Mouse (Mus musculus): ENCODE data around the gene Dbil5. TPM values are rescaled to one million over a fixed set of nuclear protein-coding genes. Genes with fewer than 3 reads are reported as not detected.

Dbil5 gene
- total and polyA plus RNA-seq, 2 experiments from 2014 or later = 0.54 TPM; not detected in 1

DNA sequence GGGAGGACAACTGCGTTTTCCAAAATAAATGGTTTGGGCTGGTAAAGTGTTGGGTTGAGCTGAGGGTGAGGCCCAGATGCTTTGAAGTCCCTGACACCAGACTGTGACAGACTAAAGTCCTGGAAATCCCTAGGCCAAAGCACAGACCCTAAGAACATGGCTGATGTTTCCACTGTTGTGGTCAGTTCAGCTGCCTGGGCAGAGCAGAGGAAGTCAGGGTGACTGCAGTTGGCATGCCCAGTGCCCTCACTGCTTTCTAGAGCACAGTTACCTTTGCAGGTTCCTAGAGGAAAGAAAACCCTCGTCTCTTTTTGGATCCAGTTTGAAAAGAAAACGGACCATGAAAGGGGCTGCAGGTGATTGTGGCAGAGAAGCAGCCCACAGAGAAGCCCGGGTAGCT, 40.0 kb downstream of the Dbil5 start:
- no peak for DNase-seq (ENCODE audit: low spot score)
- WGBS = 86% methylated on average over 4 of the region's 4 CpGs

DNA sequence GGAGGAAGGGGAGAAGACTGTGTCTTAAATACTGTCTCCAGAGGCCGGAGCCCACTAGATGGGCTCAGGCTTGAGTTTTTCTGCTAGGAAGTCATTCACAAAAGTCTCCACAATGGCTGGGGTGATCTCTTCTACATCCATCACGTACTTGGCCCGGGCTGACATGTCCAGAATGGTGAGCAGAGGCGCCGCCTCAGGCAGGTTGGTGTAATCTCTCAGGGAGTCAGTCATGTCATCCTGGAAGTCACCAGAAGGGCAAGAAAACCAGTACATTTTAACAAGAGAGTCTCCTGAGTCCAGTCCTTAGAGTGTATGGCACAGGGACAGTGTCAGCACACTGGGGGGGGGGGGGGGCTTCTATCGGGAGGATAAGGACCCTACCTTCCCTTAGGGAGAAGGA, 41.1 kb downstream of the Dbil5 start:
- ATAC-seq (no peak), DNase-seq (ENCODE audit: low spot score) (no peak)
- Histone ChIP-seq H3K4me2 (ENCODE audit: low read depth, low read length) (no peak overlapping the region), H3K27ac (no peak overlapping the region), H3K36me3 (ENCODE audit: insufficient read depth, low read length) (no peaks in the 10 kb centered on the region), H3K4me3 (ENCODE audit: low read length) (no peak overlapping the region), H3K27me3 (ENCODE audit: insufficient read depth, low read length) (no peaks in the 10 kb centered on the region), H3K4me1 (ENCODE audit: insufficient read depth, low read length) (peaks cover 10% of the 10 kb centered on the region), H3K9me3 (ENCODE audit: low read length) (no peaks in the 10 kb centered on the region), H3K9ac (replicated peaks; ENCODE audit: low read length) (no peak overlapping the region)
- WGBS = 65% methylated on average over 6 of the region's 6 CpGs
- TF ChIP-seq CTCF (IDR thresholded peaks at IDR 0.05; ENCODE audit: low read depth) = no peak; the same call in 1 of the 2 replicates

More for the DNA sequence above, 40.0 kb downstream of the Dbil5 start:
- peaks cover 10% of the 10 kb centered on the region for H3K4me1 ChIP-seq (ENCODE audit: insufficient read depth, low read length)
- no peak overlapping the region for H3K9ac ChIP-seq (replicated peaks; ENCODE audit: low read length)
- H3K9me3 ChIP-seq (ENCODE audit: low read length) = no peaks in the 10 kb centered on the region
- no peaks in the 10 kb centered on the region for H3K27me3 ChIP-seq (ENCODE audit: insufficient read depth, low read length)
- H3K4me2 ChIP-seq (ENCODE audit: low read depth, low read length) = no peak overlapping the region
- no peaks in the 10 kb centered on the region for H3K36me3 ChIP-seq (ENCODE audit: insufficient read depth, low read length)
- ATAC-seq = no peak
- no peak for TF ChIP-seq CTCF (IDR thresholded peaks at IDR 0.05; ENCODE audit: low read depth)
- H3K27ac ChIP-seq = no peak overlapping the region
- H3K4me3 ChIP-seq (ENCODE audit: low read length) = no peak overlapping the region

DNA sequence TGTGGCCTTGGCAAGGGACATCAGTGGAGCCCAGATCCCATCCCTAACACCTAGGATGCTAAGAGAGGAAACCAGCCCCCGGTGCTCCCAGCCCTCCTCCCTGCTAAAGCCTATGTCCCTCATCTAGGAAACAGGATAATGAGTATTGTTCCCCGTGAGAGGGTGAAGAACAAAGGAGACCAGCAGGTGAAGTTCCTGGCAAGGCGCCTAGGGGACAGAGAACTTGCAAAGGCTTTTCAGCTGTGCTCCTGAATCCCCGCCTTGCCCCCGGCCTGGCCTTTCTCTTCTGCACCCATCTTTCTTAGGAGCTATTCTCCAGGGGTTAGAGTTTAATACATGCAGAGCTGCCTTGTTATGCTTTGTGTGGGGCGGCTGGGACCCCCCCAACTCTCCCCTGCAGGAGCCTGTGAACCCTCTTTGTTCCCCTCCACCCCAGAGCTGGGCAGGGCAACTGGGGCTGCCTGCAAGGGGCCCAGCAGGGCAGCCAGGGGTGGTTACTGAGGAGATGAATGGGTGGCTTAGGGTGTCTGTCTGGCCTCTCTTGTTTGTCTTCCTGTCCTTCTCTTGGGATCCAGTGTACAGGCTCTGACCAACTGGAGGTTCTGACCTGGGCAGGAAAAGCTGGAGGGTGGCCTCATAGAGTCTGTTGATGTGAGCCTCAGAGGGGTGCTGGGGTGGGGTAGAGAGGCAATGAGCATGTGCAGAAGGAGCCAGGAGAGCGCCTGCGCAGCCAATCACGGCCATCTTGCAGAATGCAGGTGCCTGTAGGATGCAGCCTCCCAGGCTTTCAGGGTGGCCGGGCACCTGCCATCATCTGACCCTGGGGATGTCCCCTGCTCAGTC, 43.0 kb downstream of the Dbil5 start:
- Histone ChIP-seq H3K27ac (peak overlapping the region; percentile 36; the same call in 1 of the 2 replicates), H3K4me2 (ENCODE audit: low read depth, low read length) (no peak overlapping the region), H3K4me3 (ENCODE audit: low read length) (no peak overlapping the region), H3K4me1 (ENCODE audit: insufficient read depth, low read length) (peaks cover 10% of the 10 kb centered on the region), H3K36me3 (ENCODE audit: insufficient read depth, low read length) (no peaks in the 10 kb centered on the region), H3K9me3 (ENCODE audit: low read length) (no peaks in the 10 kb centered on the region), H3K9ac (replicated peaks; ENCODE audit: low read length) (no peak overlapping the region; the same call in 1 of the 2 replicates), H3K27me3 (ENCODE audit: insufficient read depth, low read length) (no peaks in the 10 kb centered on the region)
- no peak for TF ChIP-seq CTCF (IDR thresholded peaks at IDR 0.05; ENCODE audit: low read depth)
- WGBS = 38% methylated on average over 10 of the region's 10 CpGs
- peak; percentile 44; the same call in 1 of the 2 replicates for ATAC-seq
- no peak for DNase-seq (ENCODE audit: low spot score)

DNA sequence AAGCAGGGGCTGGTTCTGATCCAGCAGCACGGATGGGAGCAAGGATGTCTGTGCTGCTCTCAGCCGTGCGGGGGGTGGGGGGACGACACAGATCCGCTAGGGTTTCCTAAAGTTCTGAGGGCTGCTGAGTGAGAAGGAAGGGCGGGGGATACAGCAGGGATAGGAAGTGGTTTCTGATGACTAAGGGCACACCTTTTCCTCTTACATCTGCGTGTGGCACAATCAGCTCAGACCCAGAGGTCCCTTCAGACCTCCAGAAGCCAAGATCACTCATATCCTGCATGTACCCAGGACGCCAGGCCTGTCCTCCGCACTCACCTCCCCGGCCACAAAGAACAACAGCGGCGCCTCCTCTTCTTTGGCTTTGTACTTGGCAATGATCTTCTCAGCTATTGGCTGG, 43.8 kb downstream of the Dbil5 start:
- H3K4me1 ChIP-seq (ENCODE audit: insufficient read depth, low read length) = peaks cover 10% of the 10 kb centered on the region

DNA sequence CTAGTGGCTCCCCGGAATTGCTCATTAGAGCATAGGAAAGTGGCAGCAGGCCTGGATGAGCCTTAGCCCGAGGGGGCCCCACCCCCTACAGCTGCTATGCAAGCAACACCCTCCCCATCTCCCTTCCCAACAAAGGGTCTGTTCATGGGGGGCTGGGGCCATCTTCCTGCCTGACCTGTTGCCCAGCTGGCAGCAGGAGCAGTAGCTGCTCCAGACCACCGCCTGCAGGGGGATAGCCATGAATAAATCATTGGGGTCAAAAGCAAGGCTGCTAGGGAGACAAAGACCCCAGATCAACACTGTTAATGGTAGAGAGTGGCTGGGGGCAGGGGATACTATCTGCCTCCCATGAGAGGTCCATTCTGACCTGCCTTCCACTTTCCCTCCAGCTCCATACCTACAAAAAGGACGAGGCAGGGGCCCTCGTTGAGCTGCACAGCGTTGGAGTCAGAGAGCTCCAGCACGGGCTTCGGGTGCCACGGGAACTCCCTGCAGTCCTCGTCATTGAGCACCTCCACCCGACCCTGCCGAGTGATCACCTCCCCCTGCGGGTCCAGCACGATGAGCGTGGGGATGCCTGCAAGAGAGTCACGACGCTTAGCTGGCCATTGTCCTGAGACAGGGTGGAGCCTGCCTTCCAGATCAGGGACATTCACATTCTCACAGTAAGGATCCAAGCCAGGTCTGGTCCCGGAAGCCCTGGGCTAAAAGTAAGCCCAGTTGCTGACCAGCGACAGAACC, 45.4 kb downstream of the Dbil5 start:
- peak; percentile 50; the same call in 1 of the 2 replicates for ATAC-seq
- no peak overlapping the region for H3K9ac ChIP-seq (replicated peaks; ENCODE audit: low read length)

More for the DNA sequence above, 43.8 kb downstream of the Dbil5 start:
- WGBS = 59% methylated on average over 12 of the region's 12 CpGs
- Histone ChIP-seq H3K9me3 (ENCODE audit: low read length) (no peaks in the 10 kb centered on the region), H3K9ac (replicated peaks; ENCODE audit: low read length) (no peak overlapping the region; the same call in 1 of the 2 replicates), H3K4me3 (ENCODE audit: low read length) (no peak overlapping the region), H3K36me3 (ENCODE audit: insufficient read depth, low read length) (no peaks in the 10 kb centered on the region), H3K4me2 (ENCODE audit: low read depth, low read length) (no peak overlapping the region), H3K27me3 (ENCODE audit: insufficient read depth, low read length) (no peaks in the 10 kb centered on the region), H3K27ac (no peak overlapping the region)
- no peak for DNase-seq (ENCODE audit: low spot score)
- 0 out of 2 replicates have a peak, but pooled peaks have one; percentile 33 for ATAC-seq
- no peak for TF ChIP-seq CTCF (IDR thresholded peaks at IDR 0.05; ENCODE audit: low read depth)

DNA sequence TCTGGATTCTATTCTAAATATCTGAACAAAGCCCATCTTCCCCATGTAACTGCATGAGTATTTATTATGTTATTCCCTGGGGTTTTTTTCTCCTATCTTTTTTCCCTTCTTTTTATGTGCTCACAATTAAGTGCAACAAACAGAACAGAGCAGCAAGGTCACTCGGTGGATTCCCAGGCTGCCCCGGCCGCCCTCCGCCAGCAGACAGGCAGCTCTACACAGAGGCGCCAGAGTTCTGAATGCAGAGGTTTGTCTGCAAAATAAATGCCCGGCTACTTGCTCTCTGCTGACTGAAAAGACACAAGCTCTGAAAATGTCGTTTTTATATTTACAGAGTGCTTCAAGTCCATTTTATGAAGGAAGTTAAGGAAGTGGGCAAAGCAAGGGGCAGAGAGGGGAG, 50.1 kb downstream of the Dbil5 start:
- H3K27me3 ChIP-seq (ENCODE audit: insufficient read depth, low read length) = no peaks in the 10 kb centered on the region
- H3K9me3 ChIP-seq (ENCODE audit: low read length) = no peaks in the 10 kb centered on the region
- H3K36me3 ChIP-seq (ENCODE audit: insufficient read depth, low read length) = no peaks in the 10 kb centered on the region
- H3K9ac ChIP-seq (replicated peaks; ENCODE audit: low read length) = no peak overlapping the region
- ATAC-seq (no peak), DNase-seq (ENCODE audit: low spot score) (no peak)
- no peak overlapping the region for H3K4me3 ChIP-seq (ENCODE audit: low read length)
- no peak overlapping the region for H3K4me2 ChIP-seq (ENCODE audit: low read depth, low read length)
- H3K27ac ChIP-seq = peak overlapping the region; percentile 60
- no peak for TF ChIP-seq CTCF (IDR thresholded peaks at IDR 0.05; ENCODE audit: low read depth)
- H3K4me1 ChIP-seq (ENCODE audit: insufficient read depth, low read length) = 0 out of 2 replicates have a peak, but pooled peaks cover 5% of the 10 kb centered on the region
- 28% methylated on average over 7 of the region's 7 CpGs for WGBS

More for the DNA sequence above, 45.4 kb downstream of the Dbil5 start:
- 0 out of 2 replicates have a peak, but pooled peaks have one; percentile 4 for TF ChIP-seq CTCF (IDR thresholded peaks at IDR 0.05; ENCODE audit: low read depth)
- H3K4me1 ChIP-seq (ENCODE audit: insufficient read depth, low read length) = peaks cover 13% of the 10 kb centered on the region
- DNase-seq (ENCODE audit: low spot score) = peak; percentile 36
- H3K36me3 ChIP-seq (ENCODE audit: insufficient read depth, low read length) = no peaks in the 10 kb centered on the region
- no peaks in the 10 kb centered on the region for H3K27me3 ChIP-seq (ENCODE audit: insufficient read depth, low read length)
- no peak overlapping the region for H3K4me3 ChIP-seq (ENCODE audit: low read length)
- WGBS = 12% methylated on average over 19 of the region's 19 CpGs
- H3K27ac ChIP-seq = no peak overlapping the region
- H3K9me3 ChIP-seq (ENCODE audit: low read length) = no peaks in the 10 kb centered on the region
- H3K4me2 ChIP-seq (ENCODE audit: low read depth, low read length) = no peak overlapping the region

All from hindbrain, postnatal 0 days (tissue).